Mouse (Mus musculus) intestine, postnatal 0 days (tissue): ENCODE measurements at regions not wholly inside any gene's neighbourhood (a gene's known extent, or its start where the extent isn't known, plus 50 kb on each side); places are given as distances from the start of the nearest gene placed in this dataset.

Experiments
- ATAC-seq: fragments of 200-750 bp; cut with Nextera tagmentation; 2 replicates; pipeline ENCODE4 v1.8.0; 2017; ENCODE audit warnings: mild to moderate bottlenecking, moderate TSS enrichment, moderate library complexity
- H3K27ac ChIP-seq: fragments of 300-500 bp; sonication (generic); 2 replicates; pipeline ENCODE4 v1.5.1; 2014; ENCODE audit warnings: mild to moderate bottlenecking, low read depth, low read length, moderate library complexity
- H3K27me3 ChIP-seq: fragments of 300-500 bp; sonication (generic); replicated peaks from 2 replicates; pipeline ENCODE4 v1.6.1; 2014; ENCODE audit warnings: low read length, mixed read lengths; ENCODE audit not compliant: control insufficient read depth, insufficient read depth
- H3K36me3 ChIP-seq: fragments of 300-500 bp; sonication (generic); 2 replicates; pipeline ENCODE4 v1.6.1; 2014; ENCODE audit warnings: mild to moderate bottlenecking, moderate library complexity; ENCODE audit not compliant: control insufficient read depth, insufficient read depth
- H3K4me1 ChIP-seq: fragments of 300-500 bp; sonication (generic); replicated peaks from 2 replicates; pipeline ENCODE4 v1.6.1; 2014; ENCODE audit warnings: antibody characterized with exemption, low read length, mixed read lengths; ENCODE audit not compliant: control insufficient read depth, insufficient read depth
- H3K4me2 ChIP-seq: fragments of 300-500 bp; sonication (generic); replicated peaks from 2 replicates; pipeline ENCODE4 v1.6.1; 2014; ENCODE audit warnings: low read depth, mild to moderate bottlenecking, moderate library complexity
- H3K4me3 ChIP-seq: fragments of 300-500 bp; sonication (generic); 2 replicates; pipeline ENCODE4 v1.5.1; 2014; ENCODE audit warnings: low read depth, low read length
- H3K9ac ChIP-seq: fragments of 300-500 bp; sonication (generic); 2 replicates; pipeline ENCODE4 v1.6.1; 2014; ENCODE audit warnings: mild to moderate bottlenecking, low read depth, low read length
- H3K9me3 ChIP-seq: fragments of 300-500 bp; sonication (generic); 2 replicates; pipeline ENCODE4 v1.6.1; 2016; ENCODE audit warnings: mixed run types; ENCODE audit not compliant: control insufficient read depth
- CTCF ChIP-seq: sonication (generic); IDR thresholded peaks from 2 replicates; pipeline ENCODE4 v1.5.1; 2016; ENCODE audit warnings: low read depth, mild to moderate bottlenecking, control low read depth, antibody characterized with exemption, moderate library complexity
- WGBS: fragments of 180-500 bp; shearing (Covaris S2); extraction: QIAGEN DNeasy Blood & Tissue Kit; methylation state at CpG from one replicate; pipeline ENCODE4 v1.1.7; 2014; 5-methylcytosine and 5-hydroxymethylcytosine counted together

DNA sequence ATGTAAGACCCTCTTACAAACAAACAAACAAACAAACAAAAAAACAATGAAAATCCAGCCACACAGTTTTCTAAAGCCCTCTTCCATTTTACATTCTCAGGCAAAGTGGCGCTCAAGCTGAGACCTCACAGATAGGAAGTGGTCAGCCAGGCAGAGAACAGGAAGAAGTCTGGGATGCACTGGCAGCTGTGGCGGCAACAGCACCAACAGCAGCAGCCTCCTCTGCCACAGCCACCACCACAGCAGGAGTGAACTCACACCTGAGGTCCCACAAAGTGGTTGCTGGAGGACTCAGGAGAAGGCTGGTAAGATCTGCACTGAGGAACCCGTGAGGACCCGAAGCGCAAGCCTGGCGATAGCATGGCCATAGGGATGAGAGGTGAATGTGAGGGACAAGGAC is 156.3 kb downstream of the Grm4 start:
- WGBS, result 94% methylated on average over 6 of the region's 6 CpGs
- H3K9ac ChIP-seq, result no peak overlapping the region
- no peak for TF ChIP-seq CTCF

DNA sequence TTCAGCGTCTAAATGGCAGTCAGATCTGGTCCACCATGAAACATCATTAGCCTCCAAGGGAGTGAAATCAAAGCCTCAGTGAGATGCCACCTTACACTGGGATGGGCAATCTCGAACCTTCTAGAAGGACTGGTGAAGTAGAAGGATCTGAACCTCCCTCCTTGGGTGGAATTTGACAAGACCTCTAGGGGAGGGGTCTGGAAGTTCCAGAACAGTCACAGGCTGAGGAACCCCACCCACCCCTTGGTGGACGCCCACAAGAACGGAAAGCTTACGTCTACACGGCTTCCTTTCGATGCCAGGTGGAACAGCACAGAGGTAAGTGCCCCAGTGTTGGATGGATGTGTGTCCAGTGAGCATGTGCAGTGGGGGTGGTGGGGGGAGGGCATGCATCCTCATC is 156.9 kb downstream of the Grm4 start:
- WGBS, result 87% methylated on average over 7 of the region's 7 CpGs
- Histone ChIP-seq H3K4me1 (no peaks in the 10 kb centered on the region), H3K4me2 (no peak overlapping the region), H3K9me3 (no peaks in the 10 kb centered on the region), H3K4me3 (no peak overlapping the region), H3K27ac (no peak overlapping the region), H3K36me3 (no peaks in the 10 kb centered on the region), H3K9ac (no peak overlapping the region), H3K27me3 (no peaks in the 10 kb centered on the region)
- ATAC-seq, result no peak
- no peak for TF ChIP-seq CTCF

More for the DNA sequence above, 156.3 kb downstream of the Grm4 start:
- H3K36me3 ChIP-seq, result no peaks in the 10 kb centered on the region
- ATAC-seq, result no peak
- H3K9me3 ChIP-seq, result no peaks in the 10 kb centered on the region
- H3K27me3 ChIP-seq, result no peaks in the 10 kb centered on the region
- no peak overlapping the region for H3K4me2 ChIP-seq
- H3K4me3 ChIP-seq, result no peak overlapping the region
- no peaks in the 10 kb centered on the region for H3K4me1 ChIP-seq
- no peak overlapping the region for H3K27ac ChIP-seq

DNA sequence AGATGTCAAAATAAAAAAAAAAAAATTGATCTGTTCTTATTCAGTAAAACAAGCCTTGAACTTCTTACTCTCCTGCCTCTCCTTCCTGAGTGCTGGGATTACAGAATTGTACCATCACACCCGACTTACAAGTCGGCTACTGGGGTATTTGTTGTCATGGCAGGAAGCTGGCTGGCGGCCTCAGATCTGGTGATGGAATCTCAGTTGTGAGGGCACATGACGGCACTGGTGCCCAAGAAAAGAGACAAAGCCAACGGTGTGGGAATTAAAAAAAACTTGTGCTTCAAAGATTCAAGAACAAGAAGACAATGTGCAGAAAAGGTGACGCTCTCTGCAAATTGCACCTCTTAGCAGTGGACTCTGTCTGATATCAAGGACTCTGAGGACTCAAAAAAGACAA is 157.3 kb downstream of the Grm4 start:
- Histone ChIP-seq H3K4me1 (no peaks in the 10 kb centered on the region), H3K4me2 (no peak overlapping the region), H3K9ac (no peak overlapping the region), H3K27ac (no peak overlapping the region), H3K27me3 (no peaks in the 10 kb centered on the region), H3K4me3 (no peak overlapping the region), H3K36me3 (no peaks in the 10 kb centered on the region), H3K9me3 (no peaks in the 10 kb centered on the region)
- WGBS, result 71% methylated on average over 6 of the region's 6 CpGs
- TF ChIP-seq CTCF, result no peak
- ATAC-seq, result no peak

DNA sequence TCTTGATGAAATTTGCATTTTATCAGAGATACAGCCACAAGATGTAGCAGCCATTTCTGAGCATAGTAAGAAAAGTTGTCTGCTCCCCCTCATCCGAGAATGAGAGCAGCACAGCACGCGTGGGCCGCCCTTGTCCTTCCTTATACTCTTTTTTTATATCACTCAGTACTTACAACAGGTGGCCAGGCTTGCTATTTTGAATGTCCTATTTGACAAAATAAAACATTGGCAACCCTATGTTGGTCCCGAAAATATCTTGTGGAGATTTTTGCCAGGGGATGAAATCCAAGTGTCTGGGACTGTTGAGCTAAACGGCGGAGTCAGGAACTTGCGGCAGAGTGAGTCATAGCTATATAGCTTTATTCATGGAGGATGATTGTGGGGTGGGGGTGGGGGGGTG is 158.0 kb upstream of the Lemd2 start:
- Histone ChIP-seq H3K4me2 (no peak overlapping the region), H3K4me3 (no peak overlapping the region), H3K9ac (no peak overlapping the region), H3K9me3 (no peaks in the 10 kb centered on the region), H3K27ac (no peak overlapping the region), H3K4me1 (no peaks in the 10 kb centered on the region), H3K27me3 (no peaks in the 10 kb centered on the region), H3K36me3 (no peaks in the 10 kb centered on the region)
- TF ChIP-seq CTCF, result no peak
- WGBS, result 85% methylated on average over 8 of the region's 8 CpGs
- no peak for ATAC-seq

DNA sequence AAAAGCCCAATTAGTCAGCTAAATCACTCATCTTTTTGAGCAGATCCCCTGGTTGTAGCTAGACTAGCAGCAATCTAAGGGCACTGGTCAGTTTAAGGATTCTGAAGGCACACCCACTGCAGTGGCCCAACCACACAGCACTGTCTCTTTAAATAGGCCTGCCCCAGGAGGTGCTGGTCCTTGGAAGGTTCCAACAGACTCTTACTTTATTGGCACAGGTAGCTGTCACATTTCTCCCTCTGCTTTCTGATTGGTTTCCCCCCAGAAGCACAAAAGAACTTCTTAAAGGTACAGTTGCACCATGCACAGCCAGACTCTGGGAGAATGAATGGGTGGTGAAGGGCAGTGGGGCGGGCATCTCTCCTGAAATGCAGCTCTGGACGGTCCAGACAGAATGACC is 157.1 kb upstream of the Lemd2 start:
- Histone ChIP-seq H3K27ac (no peak overlapping the region), H3K27me3 (no peaks in the 10 kb centered on the region), H3K4me1 (no peaks in the 10 kb centered on the region), H3K9me3 (no peaks in the 10 kb centered on the region), H3K9ac (no peak overlapping the region), H3K4me2 (no peak overlapping the region), H3K36me3 (no peaks in the 10 kb centered on the region), H3K4me3 (no peak overlapping the region)
- TF ChIP-seq CTCF, result no peak
- 87% methylated on average over 2 of the region's 2 CpGs for WGBS
- peak; percentile 19; the same call in 1 of the 2 replicates for ATAC-seq

DNA sequence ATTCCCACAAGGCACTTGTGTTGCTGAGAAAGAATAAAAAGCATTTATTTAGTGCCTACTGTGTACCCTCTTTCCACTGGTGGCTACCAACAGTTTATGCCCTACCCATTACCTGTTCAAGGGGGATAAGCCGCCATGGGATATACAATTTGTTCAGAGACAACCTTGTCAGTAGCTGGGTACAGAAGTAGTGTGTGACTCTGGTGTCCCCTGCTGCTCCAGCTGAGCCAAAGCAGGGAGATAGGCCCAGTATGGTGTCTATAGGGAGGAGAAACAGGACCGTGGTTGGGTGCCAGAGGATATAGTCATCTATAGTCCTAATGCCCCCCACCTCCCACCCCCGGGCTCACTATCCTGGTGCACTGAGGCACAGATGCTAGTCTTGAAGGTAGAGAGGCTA is 152.6 kb upstream of the Lemd2 start:
- H3K9me3 ChIP-seq, result no peaks in the 10 kb centered on the region

DNA sequence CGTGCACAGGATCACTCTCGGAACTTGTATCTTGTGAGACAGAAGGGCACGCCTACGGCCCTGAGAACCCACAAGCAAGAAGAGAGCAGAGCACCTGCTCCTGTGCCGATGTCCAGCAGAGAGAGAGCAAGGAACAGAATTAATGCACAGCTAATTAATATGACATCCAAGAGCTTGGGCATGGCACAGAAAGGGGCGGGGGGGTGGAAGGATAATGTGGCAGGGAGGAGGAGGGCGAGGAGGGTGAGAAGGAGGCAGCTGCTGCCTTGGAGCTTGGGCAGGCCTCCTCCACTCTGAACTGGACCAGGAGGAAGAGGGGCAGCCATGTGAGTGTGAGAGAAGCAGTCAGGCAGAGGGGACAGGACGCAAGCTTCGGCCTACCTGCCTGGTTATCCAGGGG is 151.4 kb upstream of the Lemd2 start:
- no peaks in the 10 kb centered on the region for H3K27me3 ChIP-seq
- TF ChIP-seq CTCF, result no peak
- H3K9me3 ChIP-seq, result no peaks in the 10 kb centered on the region
- WGBS, result 87% methylated on average over 9 of the region's 9 CpGs
- H3K4me3 ChIP-seq, result no peak overlapping the region
- H3K4me1 ChIP-seq, result no peaks in the 10 kb centered on the region
- H3K9ac ChIP-seq, result no peak overlapping the region
- H3K27ac ChIP-seq, result no peak overlapping the region
- no peak for ATAC-seq
- no peak overlapping the region for H3K4me2 ChIP-seq
- no peaks in the 10 kb centered on the region for H3K36me3 ChIP-seq

More for the DNA sequence above, 152.6 kb upstream of the Lemd2 start:
- Histone ChIP-seq H3K4me1 (no peaks in the 10 kb centered on the region), H3K36me3 (no peaks in the 10 kb centered on the region), H3K27ac (no peak overlapping the region), H3K9ac (no peak overlapping the region), H3K4me3 (no peak overlapping the region), H3K4me2 (no peak overlapping the region), H3K27me3 (no peaks in the 10 kb centered on the region)
- 86% methylated on average over 3 of the region's 3 CpGs for WGBS
- peak; percentile 69 for TF ChIP-seq CTCF
- no peak for ATAC-seq
